Mouse (Mus musculus): ENCODE data around the gene Litaf. TPM values are rescaled to one million over a fixed set of nuclear protein-coding genes. Genes with fewer than 3 reads are reported as not detected.
A peak's percentile ranks its signal among the peaks of the same experiment; 100 is the strongest.

The Litaf gene
- polyA plus RNA-seq (2015; fragmentation: Nextera tagmentation; extraction: Ambion mirVana) = 77.3 and 79.2 TPM in 2 replicates

- Histone ChIP-seq H3K36me3 (replicated peaks; ENCODE audit: insufficient read depth, low read length) (no peaks in the 10 kb centered on the region), H3K4me2 (ENCODE audit: low read depth, low read length) (peak within 1 kb of the TSS; percentile 93), H3K27ac (ENCODE audit: low read depth) (peak within 1 kb of the TSS; percentile 80), H3K4me1 (ENCODE audit: insufficient read depth) (peaks cover 33% of the 10 kb centered on the region), H3K4me3 (ENCODE audit: low read depth, low read length) (peak within 1 kb of the TSS; percentile 68), H3K9me3 (ENCODE audit: low read length) (no peaks in the 10 kb centered on the region), H3K27me3 (ENCODE audit: insufficient read depth, low read length) (peaks cover 24% of the 10 kb centered on the region), H3K9ac (replicated peaks) (peak within 1 kb of the TSS; percentile 71)
- WGBS (ENCODE audit: insufficient replicate concordance) = 2% methylated on average over 70 of the region's 78 CpGs
- ATAC-seq = peak; percentile 94
- peak; percentile 96 for DNase-seq
- TF ChIP-seq CTCF (IDR thresholded peaks at IDR 0.05; ENCODE audit: low read depth) (peak; percentile 41), EP300 (IDR thresholded peaks at IDR 0.05; ENCODE audit: low read depth) (no peak)
These were observed at the start of gene Litaf for GRCm38 (mm10) chr16:11066029-11066832. Gene Litaf, minus strand, starts transcription at chr16:11066157.

DNA sequence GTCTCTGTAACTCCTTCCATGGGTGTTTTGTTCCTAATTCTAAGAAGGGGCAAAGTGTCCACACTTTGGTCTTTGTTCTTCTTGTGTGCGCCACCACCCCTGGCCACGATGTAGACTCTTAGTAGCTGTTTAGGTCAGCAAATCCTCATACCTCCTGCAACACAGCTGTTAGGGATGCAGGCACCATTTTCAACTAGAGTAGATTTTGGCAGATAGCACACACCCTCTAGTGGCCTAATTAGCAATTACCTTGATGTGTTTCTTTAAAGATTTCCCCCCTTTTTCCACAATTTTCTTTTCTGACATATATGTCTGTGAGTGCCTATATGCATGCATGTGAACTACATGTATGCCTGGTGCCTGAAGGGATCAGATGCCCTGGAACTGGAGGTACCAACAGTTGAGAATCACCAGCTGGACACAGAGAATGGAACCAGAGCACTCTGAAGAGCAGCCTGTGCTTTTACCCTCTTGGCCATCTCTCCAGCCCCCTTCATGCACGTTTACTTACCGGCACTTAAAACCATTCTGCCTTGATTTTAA, 43.3 kb upstream of the Litaf start:
- H3K4me1 ChIP-seq (ENCODE audit: insufficient read depth) = no peaks in the 10 kb centered on the region
- no peak overlapping the region for H3K9ac ChIP-seq (replicated peaks)
- TF ChIP-seq CTCF (IDR thresholded peaks at IDR 0.05; ENCODE audit: low read depth) = peak; percentile 75
- no peak for TF ChIP-seq EP300 (IDR thresholded peaks at IDR 0.05; ENCODE audit: low read depth)
- no peaks in the 10 kb centered on the region for H3K9me3 ChIP-seq (ENCODE audit: low read length)
- 60% methylated on average over 4 of the region's 4 CpGs for WGBS (ENCODE audit: insufficient replicate concordance)
- no peak overlapping the region for H3K4me3 ChIP-seq (ENCODE audit: low read depth, low read length)
- DNase-seq = no peak
- H3K4me2 ChIP-seq (ENCODE audit: low read depth, low read length) = no peak overlapping the region
- ATAC-seq = no peak
- no peak overlapping the region for H3K27ac ChIP-seq (ENCODE audit: low read depth)
- H3K36me3 ChIP-seq (replicated peaks; ENCODE audit: insufficient read depth, low read length) = peaks cover 20% of the 10 kb centered on the region; the same call in 1 of the 2 replicates
- H3K27me3 ChIP-seq (ENCODE audit: insufficient read depth, low read length) = no peaks in the 10 kb centered on the region

- ATAC-seq (no peak), DNase-seq (no peak)
- no peak for TF ChIP-seq EP300 (IDR thresholded peaks at IDR 0.05; ENCODE audit: low read depth)
- TF ChIP-seq CTCF (IDR thresholded peaks at IDR 0.05; ENCODE audit: low read depth) = no peak
- H3K4me3 ChIP-seq (ENCODE audit: low read depth, low read length) = no peak overlapping the region
- peaks cover 32% of the 10 kb centered on the region for H3K36me3 ChIP-seq (replicated peaks; ENCODE audit: insufficient read depth, low read length)
- no peaks in the 10 kb centered on the region for H3K4me1 ChIP-seq (ENCODE audit: insufficient read depth)
- no peaks in the 10 kb centered on the region for H3K27me3 ChIP-seq (ENCODE audit: insufficient read depth, low read length)
- H3K9me3 ChIP-seq (ENCODE audit: low read length) = no peaks in the 10 kb centered on the region
- no peak overlapping the region for H3K9ac ChIP-seq (replicated peaks)
- no peak overlapping the region for H3K4me2 ChIP-seq (ENCODE audit: low read depth, low read length)
- 83% methylated on average over 1 of the region's 1 CpGs for WGBS (ENCODE audit: insufficient replicate concordance)
- no peak overlapping the region for H3K27ac ChIP-seq (ENCODE audit: low read depth)
These were observed 38.9 kb upstream of the Litaf start for GRCm38 (mm10) chr16:11104905-11105304.

- no peak overlapping the region for H3K9ac ChIP-seq (replicated peaks)
- WGBS (ENCODE audit: insufficient replicate concordance) = 82% methylated on average over 3 of the region's 3 CpGs
These were observed 31.3 kb upstream of the Litaf start for GRCm38 (mm10) chr16:11097301-11097700.

DNA sequence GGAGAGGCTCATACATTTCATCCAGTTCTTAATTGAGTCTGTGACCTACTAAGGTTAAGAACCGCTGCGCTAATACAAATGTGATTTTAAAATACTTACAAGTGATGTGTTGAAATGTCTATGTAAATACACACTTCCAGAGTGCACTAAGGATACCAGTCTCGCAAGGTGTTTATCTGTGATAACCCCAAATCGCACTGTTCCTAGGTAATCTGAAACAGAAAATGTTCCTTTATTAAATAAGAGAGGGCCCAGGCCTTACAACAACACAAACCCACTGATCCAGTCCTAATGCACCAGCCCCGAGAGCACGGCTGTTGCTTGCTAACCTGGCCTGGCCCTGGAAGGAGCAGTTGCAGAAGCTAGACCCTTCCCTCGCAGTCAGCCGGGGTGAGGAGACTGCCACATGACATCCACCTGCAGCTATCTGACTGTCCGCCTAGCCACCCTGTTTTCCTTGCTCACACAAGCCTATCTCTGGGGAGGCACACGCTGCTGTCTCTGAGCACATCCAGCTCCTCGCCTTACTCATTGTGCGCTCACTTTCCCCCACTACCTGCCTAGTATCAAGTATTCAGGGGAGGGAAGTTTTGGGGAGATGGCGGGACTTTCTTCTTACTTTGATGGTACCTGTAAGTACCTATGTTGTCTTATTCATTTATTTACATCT, 27.9 kb upstream of the Litaf start:
- Histone ChIP-seq H3K4me1 (ENCODE audit: insufficient read depth) (peaks cover 3% of the 10 kb centered on the region; the same call in 1 of the 2 replicates), H3K27ac (ENCODE audit: low read depth) (no peak overlapping the region)

More at GRCm38 (mm10) chr16:11097301-11097700, 31.3 kb upstream of the Litaf start:
- Histone ChIP-seq H3K27ac (ENCODE audit: low read depth) (no peak overlapping the region), H3K36me3 (replicated peaks; ENCODE audit: insufficient read depth, low read length) (peaks cover 39% of the 10 kb centered on the region), H3K4me1 (ENCODE audit: insufficient read depth) (peaks cover 3% of the 10 kb centered on the region; the same call in 1 of the 2 replicates), H3K4me2 (ENCODE audit: low read depth, low read length) (no peak overlapping the region), H3K4me3 (ENCODE audit: low read depth, low read length) (no peak overlapping the region), H3K9me3 (ENCODE audit: low read length) (no peaks in the 10 kb centered on the region), H3K27me3 (ENCODE audit: insufficient read depth, low read length) (no peaks in the 10 kb centered on the region)
- DNase-seq (no peak), ATAC-seq (no peak)
- no peak for TF ChIP-seq CTCF (IDR thresholded peaks at IDR 0.05; ENCODE audit: low read depth)
- no peak for TF ChIP-seq EP300 (IDR thresholded peaks at IDR 0.05; ENCODE audit: low read depth)

DNA sequence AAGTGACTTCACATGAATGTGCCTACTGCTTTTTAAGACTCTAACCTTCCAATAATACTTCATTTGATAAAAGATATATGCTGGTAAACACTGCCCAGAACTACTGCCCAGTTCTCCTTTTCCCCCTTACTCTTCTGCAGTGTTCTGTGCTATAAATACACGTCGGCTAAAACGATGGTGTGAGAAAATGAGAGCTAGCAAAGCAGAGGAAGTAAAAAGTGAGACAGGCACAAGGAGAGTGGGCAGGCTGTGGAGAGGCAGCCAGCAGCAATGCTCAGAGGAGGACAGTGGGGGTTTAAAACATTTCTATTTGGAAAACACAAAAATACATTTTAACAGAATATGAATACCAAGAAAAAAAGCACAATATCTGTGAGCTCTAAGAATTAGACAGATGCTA, 26.6 kb upstream of the Litaf start:
- peaks cover 58% of the 10 kb centered on the region for H3K36me3 ChIP-seq (replicated peaks; ENCODE audit: insufficient read depth, low read length)
- H3K27ac ChIP-seq (ENCODE audit: low read depth) = no peak overlapping the region
- H3K4me1 ChIP-seq (ENCODE audit: insufficient read depth) = peaks cover 3% of the 10 kb centered on the region; the same call in 1 of the 2 replicates
- no peak overlapping the region for H3K4me2 ChIP-seq (ENCODE audit: low read depth, low read length)
- no peak for TF ChIP-seq EP300 (IDR thresholded peaks at IDR 0.05; ENCODE audit: low read depth)
- TF ChIP-seq CTCF (IDR thresholded peaks at IDR 0.05; ENCODE audit: low read depth) = no peak
- WGBS (ENCODE audit: insufficient replicate concordance) = 41% methylated on average over 3 of the region's 3 CpGs
- no peak overlapping the region for H3K9ac ChIP-seq (replicated peaks)
- H3K4me3 ChIP-seq (ENCODE audit: low read depth, low read length) = no peak overlapping the region
- no peaks in the 10 kb centered on the region for H3K27me3 ChIP-seq (ENCODE audit: insufficient read depth, low read length)
- no peaks in the 10 kb centered on the region for H3K9me3 ChIP-seq (ENCODE audit: low read length)
- ATAC-seq (no peak), DNase-seq (no peak)

More for the DNA sequence above, 27.9 kb upstream of the Litaf start:
- no peak for DNase-seq
- WGBS (ENCODE audit: insufficient replicate concordance) = 73% methylated on average over 13 of the region's 13 CpGs
- Histone ChIP-seq H3K4me3 (ENCODE audit: low read depth, low read length) (no peak overlapping the region), H3K4me2 (ENCODE audit: low read depth, low read length) (no peak overlapping the region), H3K9ac (replicated peaks) (no peak overlapping the region), H3K9me3 (ENCODE audit: low read length) (no peaks in the 10 kb centered on the region), H3K36me3 (replicated peaks; ENCODE audit: insufficient read depth, low read length) (peaks cover 48% of the 10 kb centered on the region), H3K27me3 (ENCODE audit: insufficient read depth, low read length) (no peaks in the 10 kb centered on the region)
- ATAC-seq = peak; percentile 23; the same call in 1 of the 2 replicates
- TF ChIP-seq EP300 (IDR thresholded peaks at IDR 0.05; ENCODE audit: low read depth) = no peak
- TF ChIP-seq CTCF (IDR thresholded peaks at IDR 0.05; ENCODE audit: low read depth) = no peak
